Mouse (Mus musculus) bone marrow, adult 2 months (tissue): ENCODE measurements around the gene Abcg3.

Source experiments
- CTCF ChIP-seq: fragments of 200-500 bp; IDR thresholded peaks from 2 replicates; pipeline ENCODE4 v1.5.1; 2011; ENCODE audit warnings: low read length, control low read depth; ENCODE audit not compliant: control insufficient read depth, insufficient read depth
- POLR2A ChIP-seq: fragments of 200-500 bp; IDR thresholded peaks from 2 replicates; pipeline ENCODE4 v1.6.1; 2011; ENCODE audit warnings: low read depth, mild to moderate bottlenecking, control low read depth, low read length, borderline replicate concordance; ENCODE audit not compliant: control insufficient read depth

GRCm38 (mm10) chr5:104979040-104979513, 3.4 kb downstream of the Abcg3 start:
- TF ChIP-seq POLR2A (no peak), CTCF (no peak)
